Mouse (Mus musculus) ES-E14 (cell line): ENCODE measurements at regions not wholly inside any gene's neighbourhood (a gene's known extent, or its start where the extent isn't known, plus 50 kb on each side); places are given as distances from the start of the nearest gene placed in this dataset.

ENCODE experiments used
- DNase-seq: peaks from one replicate; pipeline ENCODE4 v3.0.0-alpha.2; 2013; ENCODE audit warnings: low read depth, low spot score
- H3K27ac ChIP-seq: 2 replicates; pipeline ENCODE4 v1.5.1; 2012; ENCODE audit warnings: low read depth, mild to moderate bottlenecking, low read length, moderate library complexity, mixed read lengths; ENCODE audit not compliant: poor library complexity, insufficient read depth, severe bottlenecking
- H3K36me3 ChIP-seq: 2 replicates; pipeline ENCODE4 v1.6.1; 2012; ENCODE audit warnings: mild to moderate bottlenecking, low read length, moderate library complexity, mixed read lengths; ENCODE audit not compliant: control insufficient read depth, poor library complexity, insufficient read depth, severe bottlenecking
- H3K4me1 ChIP-seq, 2 experiments: fragments of 150-350 bp in 1 of 2; sonication (generic) in 1 of 2; 2 replicates each; pipeline ENCODE4 v1.6.1; 2012; ENCODE audit warnings: low read length in 2 of 2, mild to moderate bottlenecking in 1 of 2, mixed read lengths in 1 of 2; ENCODE audit not compliant: control insufficient read depth in 2 of 2, insufficient read depth in 2 of 2, poor library complexity in 1 of 2
- H3K4me3 ChIP-seq, 2 experiments: fragments of 150-350 bp in 1 of 2; sonication (generic) in 1 of 2; 2 replicates each; pipeline ENCODE4 v1.5.1; 2012; ENCODE audit warnings: low read length in 2 of 2, low read depth in 1 of 2, mild to moderate bottlenecking in 1 of 2, mixed read lengths in 1 of 2; ENCODE audit not compliant: insufficient read depth in 1 of 2, poor library complexity in 1 of 2, severe bottlenecking in 1 of 2
- H3K9ac ChIP-seq: 2 replicates; pipeline ENCODE4 v1.6.1; 2012; ENCODE audit warnings: low read depth, mild to moderate bottlenecking, low read length, mixed read lengths; ENCODE audit not compliant: poor library complexity, insufficient read depth, severe bottlenecking
- H3K9me3 ChIP-seq: fragments of 150-350 bp; sonication (generic); 2 replicates; pipeline ENCODE4 v1.6.1; 2012; ENCODE audit warnings: low read depth, mild to moderate bottlenecking, low read length; ENCODE audit not compliant: control insufficient read depth, insufficient read depth
- CHD2 ChIP-seq: IDR thresholded peaks from 2 replicates; pipeline ENCODE4 v1.6.1; 2014; ENCODE audit warnings: mild to moderate bottlenecking, low read depth, low read length, inconsistent platforms
- HCFC1 ChIP-seq: IDR thresholded peaks from 2 replicates; pipeline ENCODE4 v1.6.1; 2012; ENCODE audit warnings: low read length, inconsistent platforms, borderline replicate concordance; ENCODE audit not compliant: insufficient read depth
- MAFK ChIP-seq: IDR thresholded peaks from 2 replicates; pipeline ENCODE4 v1.6.1; 2014; ENCODE audit warnings: mild to moderate bottlenecking, low read depth, low read length, inconsistent platforms; ENCODE audit not compliant: insufficient read depth
- ZC3H11A ChIP-seq: IDR thresholded peaks from 2 replicates; pipeline ENCODE4 v1.6.1; 2012; ENCODE audit warnings: low read depth, mild to moderate bottlenecking, inconsistent platforms, low read length, borderline replicate concordance
- ZNF384 ChIP-seq: IDR thresholded peaks from 2 replicates; pipeline ENCODE4 v1.6.1; 2012; ENCODE audit warnings: low read depth, low read length, inconsistent platforms
- in situ Hi-C, 2 experiments: fragments of 600-800 bp; cut with MboI; formaldehyde crosslinking; loops; one replicate each; pipeline ENCODE4 v1.15.1; 2025; ENCODE audit warnings: low sequenced_read_pairs in 2 of 2, inconsistent platforms in 1 of 2; ENCODE audit not compliant: unreplicated experiment in 2 of 2

- Histone ChIP-seq H3K9me3 (no peaks in the 10 kb centered on the region), H3K9ac (no peak overlapping the region)
These were observed 218.3 kb downstream of the Myo1b start for GRCm38 (mm10) chr1:51697265-51698192.

GRCm38 (mm10) chr1:51696471-51696870 is 218.2 kb upstream of the Nabp1 start:
- Histone ChIP-seq H3K4me3 (no peak overlapping the region), H3K9me3 (no peaks in the 10 kb centered on the region), H3K27ac (no peak overlapping the region), H3K4me1 (no peaks in the 10 kb centered on the region), H3K36me3 (no peaks in the 10 kb centered on the region), H3K9ac (no peak overlapping the region)
- no peak for DNase-seq
- in situ Hi-C loops = no loop called here
- TF ChIP-seq CHD2 (no peak), ZNF384 (no peak), ZC3H11A (no peak), MAFK (no peak), HCFC1 (no peak)

More at GRCm38 (mm10) chr1:51697265-51698192, 218.3 kb downstream of the Myo1b start:
- TF ChIP-seq ZC3H11A (no peak), HCFC1 (no peak), CHD2 (no peak), MAFK (no peak), ZNF384 (no peak)
- Histone ChIP-seq H3K4me3 (no peak overlapping the region), H3K4me1 (no peaks in the 10 kb centered on the region), H3K27ac (no peak overlapping the region), H3K36me3 (no peaks in the 10 kb centered on the region)
- in situ Hi-C loops = no loop called here
- no peak for DNase-seq

- DNase-seq = no peak
- Histone ChIP-seq H3K27ac (no peak overlapping the region), H3K4me1 (peaks cover 2 to 9% of the 10 kb centered on the region in 2 experiments; a peak in 2 of 4 replicates), H3K9me3 (no peaks in the 10 kb centered on the region), H3K4me3 (no peak overlapping the region), H3K36me3 (no peaks in the 10 kb centered on the region), H3K9ac (no peak overlapping the region)
- TF ChIP-seq HCFC1 (no peak), MAFK (no peak), ZNF384 (no peak), ZC3H11A (no peak), CHD2 (no peak)
- in situ Hi-C loops = no loop called here
These were observed 212.7 kb upstream of the Nabp1 start for GRCm38 (mm10) chr1:51690878-51691277.

GRCm38 (mm10) chr1:51689461-51690223 is 211.4 kb upstream of the Nabp1 start:
- Histone ChIP-seq H3K9ac (no peak overlapping the region), H3K4me3 (no peak overlapping the region), H3K4me1 (peaks cover 2 to 9% of the 10 kb centered on the region in 2 experiments; a peak in 2 of 4 replicates), H3K27ac (no peak overlapping the region), H3K36me3 (no peaks in the 10 kb centered on the region), H3K9me3 (no peaks in the 10 kb centered on the region)
- in situ Hi-C loops = no loop called here
- no peak for DNase-seq
- peak; percentile 25; the same call in 1 of the 2 replicates for TF ChIP-seq MAFK
- TF ChIP-seq ZNF384 = no peak
